Mouse (Mus musculus): Measurements from ENCODE around the gene Trpm8.

The Trpm8 gene

DNA sequence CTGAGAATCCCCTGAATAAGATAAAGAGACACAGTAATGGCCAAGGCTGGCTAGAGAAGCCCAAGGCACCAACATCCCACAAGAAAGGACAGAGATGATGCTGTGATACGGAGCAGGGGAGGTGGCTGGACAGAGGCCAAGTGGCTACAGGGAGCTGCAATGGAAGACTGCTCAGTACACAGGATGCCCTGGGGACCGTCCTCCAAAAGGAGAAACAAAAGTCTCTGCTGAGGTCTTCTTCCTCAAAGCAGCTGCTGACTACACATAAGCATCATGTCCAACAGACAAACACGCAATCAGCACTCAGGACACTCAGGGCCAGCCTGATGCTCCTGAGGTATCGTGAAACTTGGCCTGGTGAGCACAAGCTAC is 12.6 kb upstream of the Trpm8 start:
- in situ Hi-C loops (cut with MboI, MseI), result no loop called here

- in situ Hi-C loops (cut with MboI, MseI), result no loop called here
Observed at GRCm38 (mm10) chr1:88266123-88266522, 11.3 kb upstream of the Trpm8 start.

- in situ Hi-C loops (cut with MboI, MseI), result no loop called here
Observed at GRCm38 (mm10) chr1:88267489-88267888, 10.0 kb upstream of the Trpm8 start.

DNA sequence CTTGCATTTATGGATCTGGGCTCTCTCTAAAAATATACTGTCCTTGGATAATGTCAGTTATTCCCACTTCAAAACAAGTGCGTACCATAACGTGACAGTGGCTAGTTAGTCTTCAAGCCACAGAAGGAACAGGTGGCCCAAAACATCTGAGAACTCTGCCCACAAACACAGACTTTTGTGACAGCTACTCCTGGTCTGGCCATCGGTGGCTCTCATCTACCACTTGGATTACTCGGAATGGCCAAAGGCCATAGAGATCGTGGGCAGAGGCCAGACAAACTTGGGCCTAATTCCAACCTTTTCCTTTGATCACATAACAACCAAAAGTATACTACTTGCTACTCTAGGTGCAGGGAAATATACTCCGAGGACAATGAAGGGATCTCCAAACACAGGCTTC is 9.4 kb upstream of the Trpm8 start:
- in situ Hi-C loops (cut with MboI, MseI), result no loop called here

DNA sequence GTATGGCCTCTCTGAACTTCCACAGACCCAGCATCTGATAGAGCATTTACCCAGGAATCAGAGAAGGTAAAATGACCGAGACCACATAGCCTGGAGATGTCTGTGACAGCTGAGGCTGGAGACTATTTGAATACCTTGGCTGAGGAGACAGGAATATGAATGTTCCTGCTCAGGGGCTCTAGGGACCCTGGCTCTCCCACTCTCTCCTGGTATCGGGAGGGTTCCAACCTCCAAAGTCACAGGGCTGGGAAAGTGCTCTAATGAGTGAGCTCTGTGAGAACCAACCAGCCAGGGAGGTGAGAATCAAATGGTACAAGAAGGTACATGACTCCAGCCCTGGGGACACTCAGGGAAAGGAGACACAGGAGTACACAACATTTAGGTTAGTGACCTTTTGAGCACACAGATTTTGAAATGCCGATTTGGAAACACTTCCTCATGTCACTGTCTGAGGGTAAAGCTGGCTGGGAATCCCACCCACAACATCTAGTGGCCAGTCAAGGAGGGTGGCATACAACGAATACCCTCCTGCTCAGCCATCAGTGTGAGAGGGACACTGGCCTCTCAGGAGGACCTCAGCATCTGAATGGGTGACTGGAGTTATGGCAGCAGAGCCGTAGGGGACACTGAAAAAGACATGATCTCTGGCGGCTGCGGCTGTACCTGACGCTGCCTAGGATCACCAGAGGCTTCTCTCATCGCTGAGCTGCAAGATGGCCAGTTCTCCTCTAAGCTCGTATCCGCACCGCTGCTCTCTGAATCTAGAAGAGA is 7.7 kb upstream of the Trpm8 start:
- in situ Hi-C loops (cut with MboI, MseI), result no loop called here

GRCm38 (mm10) chr1:88272851-88273250 is 4.6 kb upstream of the Trpm8 start:
- in situ Hi-C loops (cut with MboI, MseI), result no loop called here

DNA sequence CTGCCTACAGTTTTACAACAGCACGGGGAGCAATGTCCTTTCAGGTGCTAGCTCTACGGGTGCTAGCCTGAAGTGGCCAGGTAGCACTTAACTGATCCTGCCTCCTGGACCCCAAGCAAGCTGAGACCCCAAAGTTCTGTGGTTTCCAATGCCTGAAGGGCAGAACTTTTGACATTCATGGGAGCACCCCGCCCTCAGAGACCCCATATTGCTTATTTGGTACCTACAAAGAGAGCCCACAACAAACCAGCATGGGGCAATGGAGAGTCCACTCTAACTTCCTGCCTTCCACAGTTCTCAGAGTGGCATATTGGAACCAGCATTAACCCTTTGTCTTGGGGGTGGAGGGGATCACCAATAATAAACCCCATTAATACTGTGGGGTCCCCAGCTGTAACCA is 4.1 kb upstream of the Trpm8 start:
- in situ Hi-C loops (cut with MboI, MseI), result no loop called here

- in situ Hi-C loops (cut with MboI, MseI), result no loop called here
Observed at GRCm38 (mm10) chr1:88273832-88274231, 3.6 kb upstream of the Trpm8 start.

DNA sequence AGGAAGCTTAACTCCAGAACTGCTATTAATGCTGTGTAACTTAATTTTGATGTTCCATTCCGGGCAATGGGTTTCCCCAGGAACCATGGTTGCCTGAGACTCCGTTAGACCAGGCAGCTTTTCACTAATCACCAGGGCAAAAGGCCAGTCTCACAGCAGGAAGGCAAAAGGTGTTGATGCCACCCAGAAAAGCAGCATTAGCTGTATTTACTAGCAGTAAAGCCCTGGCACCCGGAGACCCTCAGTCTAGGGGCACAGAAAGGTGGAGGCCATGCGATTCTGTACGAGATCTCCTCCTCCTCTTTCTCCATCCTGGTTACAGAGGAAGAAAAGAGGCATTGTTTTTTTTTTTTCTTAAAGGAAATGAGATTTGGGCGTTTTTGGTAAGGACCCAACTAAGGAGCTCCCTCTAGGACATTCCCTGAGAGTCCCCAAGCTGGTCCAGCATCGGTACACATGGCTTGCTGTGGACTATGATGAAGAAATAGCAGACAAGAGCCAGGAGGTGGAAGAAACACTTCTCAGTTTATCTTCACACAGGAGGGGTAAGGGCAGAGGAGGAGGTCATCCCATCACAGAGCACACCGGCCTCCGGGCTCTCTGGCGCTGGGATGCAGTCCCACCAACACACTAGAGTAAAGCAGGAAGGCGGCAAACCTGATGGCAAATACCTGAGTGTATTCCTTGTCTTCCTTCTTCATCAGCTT is 2.9 kb upstream of the Trpm8 start:
- in situ Hi-C loops (cut with MboI, MseI), result no loop called here

GRCm38 (mm10) chr1:88275078-88275680 is 2.3 kb upstream of the Trpm8 start:
- in situ Hi-C loops (cut with MboI, MseI), result no loop called here

- in situ Hi-C loops (cut with MboI, MseI), result no loop called here
Observed at GRCm38 (mm10) chr1:88275698-88276523, 1.6 kb upstream of the Trpm8 start.

GRCm38 (mm10) chr1:88276524-88277097 is 850 bp upstream of the Trpm8 start:
- in situ Hi-C loops (cut with MboI, MseI), result no loop called here

GRCm38 (mm10) chr1:88277818-88278511 is 504 bp downstream of the Trpm8 start:
- in situ Hi-C loops (cut with MboI, MseI), result no loop called here

DNA sequence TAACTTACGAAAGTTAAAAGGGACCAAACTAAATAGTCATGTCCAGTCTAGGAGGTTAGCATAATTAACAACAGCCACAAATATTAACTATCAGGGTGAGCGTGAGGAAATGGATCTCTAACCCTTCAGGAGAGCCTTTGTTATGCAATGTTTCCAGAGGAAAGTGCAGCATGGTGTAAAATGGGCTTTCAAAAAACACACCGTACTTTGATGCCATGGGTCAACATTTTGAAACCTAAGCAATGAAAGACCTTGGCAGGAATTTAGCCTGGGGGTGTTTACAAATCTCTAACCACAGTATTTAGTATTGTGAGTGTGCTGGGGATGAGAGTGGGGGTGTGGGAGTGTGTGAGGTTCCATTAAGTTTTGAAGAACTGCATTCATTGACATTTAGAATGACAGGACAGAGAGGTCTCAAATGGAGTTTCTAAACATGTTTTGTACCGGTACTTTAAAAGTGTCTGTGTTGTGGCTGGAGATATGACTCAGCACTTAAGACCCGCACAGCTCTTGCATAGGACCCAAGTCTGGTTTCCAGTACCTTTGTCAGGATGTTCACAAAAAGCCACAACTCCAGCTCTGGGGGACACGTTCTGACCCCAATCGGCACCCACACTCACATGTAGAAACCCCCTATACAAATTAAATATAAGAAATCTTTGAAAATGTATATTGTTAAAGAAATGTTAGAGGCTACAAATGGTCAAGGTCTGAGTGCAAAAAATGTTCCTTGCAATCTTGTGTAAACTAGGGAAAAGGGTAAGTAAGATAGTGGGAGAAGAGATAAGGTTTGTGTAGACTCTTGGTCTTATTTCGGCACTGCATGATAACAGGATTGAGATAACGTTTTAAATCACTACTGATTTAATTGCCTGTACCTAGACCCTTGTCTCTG is 1.9 kb downstream of the Trpm8 start:
- in situ Hi-C loops (cut with MboI, MseI), result loop anchor here (10.0 kb wide), 1 partner anchor 135 kb away; no protein-coding TSS in a partner anchor

DNA sequence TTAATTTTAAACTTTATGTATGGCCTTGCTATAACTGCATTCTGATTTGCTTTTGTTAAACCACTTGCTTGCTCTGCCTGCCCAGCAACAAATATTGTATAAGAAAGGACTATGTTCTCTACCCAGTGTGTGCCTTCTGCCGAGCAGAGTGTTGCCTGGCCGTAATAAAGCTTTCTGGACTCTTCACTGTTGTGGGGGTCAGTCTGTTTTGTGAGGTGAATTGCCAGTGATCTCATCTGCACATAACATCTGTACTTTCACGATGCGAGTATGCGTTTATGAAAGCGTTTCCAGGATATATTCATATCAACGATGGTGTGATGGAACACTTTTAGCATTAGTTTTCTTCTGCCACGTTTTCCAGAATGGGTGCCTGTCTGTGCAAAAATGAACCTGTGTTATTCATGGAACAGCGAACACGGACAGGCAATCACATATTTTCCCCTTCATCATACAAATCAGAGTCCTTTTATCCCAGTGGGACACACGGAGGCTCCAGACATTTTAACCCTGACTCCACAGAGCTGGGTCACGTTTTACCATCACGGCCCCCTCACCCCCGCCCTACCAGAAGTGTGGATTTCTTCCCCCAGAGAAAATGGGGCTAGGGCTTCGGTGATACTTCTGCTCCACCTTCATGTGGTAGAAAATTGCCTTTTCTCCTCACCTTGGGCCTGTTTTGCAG is 2.7 kb downstream of the Trpm8 start:
- in situ Hi-C loops (cut with MboI, MseI), result loop anchor here (10.0 kb wide), 1 partner anchor 135 kb away; no protein-coding TSS in a partner anchor

DNA sequence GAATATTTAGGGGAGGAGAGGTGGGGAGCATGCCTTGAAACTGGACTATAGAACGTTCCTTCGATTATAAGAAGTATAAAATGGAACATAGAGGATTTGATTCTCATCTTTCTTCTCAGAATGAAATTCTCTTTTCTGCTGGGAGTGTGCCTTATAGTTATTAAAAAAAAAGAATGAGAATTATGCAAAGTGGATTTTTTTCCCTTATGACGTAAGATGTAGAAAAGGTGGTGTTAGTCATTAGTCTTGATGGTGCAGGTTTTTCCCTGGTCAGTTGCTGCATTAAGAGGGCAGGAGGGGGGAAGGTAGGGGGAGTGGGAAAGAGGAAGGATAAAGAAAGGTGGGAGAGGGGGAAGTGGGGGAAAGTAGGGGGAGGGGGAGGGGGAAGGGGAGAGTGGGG is 4.8 kb downstream of the Trpm8 start:
- in situ Hi-C loops (cut with MboI, MseI), result loop anchor here (10.0 kb wide), 1 partner anchor 138 kb away; no protein-coding TSS in a partner anchor

GRCm38 (mm10) chr1:88283376-88284227 is 6.1 kb downstream of the Trpm8 start:
- in situ Hi-C loops (cut with MboI, MseI), result loop anchor here (10.0 kb wide), 1 partner anchor 139 kb away; no protein-coding TSS in a partner anchor

All from T-helper 1 cell (primary cell).